9 mouse cellular contexts compared by ENCODE assay signal in genomic region chr10:71302490-71302889, GRCm38 (mm10). TPM values are rescaled to one million over a fixed set of nuclear protein-coding genes. Genes with fewer than 3 reads are reported as not detected.
DNase-seq lines count a peak whose midpoint lies in the region; ATAC-seq lines count a peak whose summit lies in the region.
"Had no signal": no experiment of that assay in that cellular context is flagged by ENCODE, and none has a peak within 500 bp of the region (broad histone marks: within the 10 kb centered on the region; RNA-seq: fewer than 3 reads in every experiment).

No protein-coding gene starts in this region.

- no peaks in the 10 kb centered on the region for H3K36me3 ChIP-seq in midbrain, embryonic 11.5 days (ENCODE audit: control insufficient read depth, insufficient read depth, low read length)
- H3K36me3 ChIP-seq in midbrain, embryonic 15.5 days (replicated peaks), result no peaks in the 10 kb centered on the region
- H3K36me3 ChIP-seq: lung, embryonic 15.5 days had no signal

- no peak overlapping the region for H3K4me3 ChIP-seq in midbrain, embryonic 11.5 days (ENCODE audit: low read depth, low read length)
- H3K4me3 ChIP-seq in midbrain, embryonic 15.5 days, result no peak overlapping the region
- H3K4me3 ChIP-seq: lung, embryonic 15.5 days had no signal

- no peaks in the 10 kb centered on the region for H3K4me1 ChIP-seq in midbrain, embryonic 11.5 days (ENCODE audit: control insufficient read depth, insufficient read depth, low read length)
- no peaks in the 10 kb centered on the region for H3K4me1 ChIP-seq in midbrain, embryonic 15.5 days
- H3K4me1 ChIP-seq: lung, embryonic 15.5 days had no signal

- WGBS in midbrain, embryonic 11.5 days, result 25% methylated on average over 5 of the region's 5 CpGs
- WGBS in midbrain, embryonic 15.5 days, result 26% methylated on average over 5 of the region's 5 CpGs

- no peak overlapping the region for H3K4me2 ChIP-seq in midbrain, embryonic 11.5 days
- H3K4me2 ChIP-seq in midbrain, embryonic 15.5 days, result no peak overlapping the region
- H3K4me2 ChIP-seq: lung, embryonic 15.5 days had no signal

- no peak overlapping the region for H3K27ac ChIP-seq in midbrain, embryonic 11.5 days (ENCODE audit: low read depth, low read length)
- no peak overlapping the region for H3K27ac ChIP-seq in midbrain, embryonic 15.5 days
- H3K27ac ChIP-seq: lung, embryonic 15.5 days had no signal

- no peak overlapping the region for H3K9ac ChIP-seq in midbrain, embryonic 11.5 days (ENCODE audit: low read length)
- H3K9ac ChIP-seq in midbrain, embryonic 15.5 days, result no peak overlapping the region
- H3K9ac ChIP-seq: lung, embryonic 15.5 days had no signal

- no peaks in the 10 kb centered on the region for H3K9me3 ChIP-seq in midbrain, embryonic 11.5 days (ENCODE audit: control insufficient read depth, low read length)
- H3K9me3 ChIP-seq in midbrain, embryonic 15.5 days, result no peaks in the 10 kb centered on the region
- H3K9me3 ChIP-seq: lung, embryonic 15.5 days had no signal

- ATAC-seq in midbrain, embryonic 11.5 days (ENCODE audit: low FRiP score), result no peak
- ATAC-seq in midbrain, embryonic 15.5 days (replicated peaks), result no peak

- H3K27me3 ChIP-seq in midbrain, embryonic 11.5 days (ENCODE audit: control insufficient read depth, insufficient read depth, low read length), result no peaks in the 10 kb centered on the region
- no peaks in the 10 kb centered on the region for H3K27me3 ChIP-seq in midbrain, embryonic 15.5 days (replicated peaks)
- H3K27me3 ChIP-seq: lung, embryonic 15.5 days had no signal

- DNase-seq in embryo, embryonic 10 days (ENCODE audit: low spot score), result peak; percentile 66
- no peak for DNase-seq in embryo, embryonic 9.5 days (ENCODE audit: extremely low spot score)
- DNase-seq in midbrain, embryonic 11.5 days (ENCODE audit: low spot score, missing footprints), result peak; percentile 88
- peak; percentile 36 for DNase-seq in kidney, postnatal 10 days
- peak; percentile 73 for DNase-seq in thymus, postnatal 14 days
- DNase-seq in cerebellum, postnatal 36 days, result no peak
- no peak for DNase-seq in spleen, adult 18-20 months

RNA-seq across cellular contexts. Expression of gene Ube2d1, which starts 17.4 kb away (rescaled TPM):
- 176 and 184 TPM in 2 replicates for polyA plus RNA-seq in midbrain, embryonic 11.5 days (2014; fragmentation: Nextera tagmentation; extraction: Ambion mirVana)
- polyA plus RNA-seq in midbrain, embryonic 15.5 days (2015; fragmentation: Nextera tagmentation; extraction: Ambion mirVana), result 169 and 180 TPM in 2 replicates

RNA-seq across cellular contexts. Expression of gene Cisd1, which starts 42.3 kb away (rescaled TPM):
- 152 and 155 TPM in 2 replicates for polyA plus RNA-seq in midbrain, embryonic 11.5 days (2014; fragmentation: Nextera tagmentation; extraction: Ambion mirVana)
- polyA plus RNA-seq in midbrain, embryonic 15.5 days (2015; fragmentation: Nextera tagmentation; extraction: Ambion mirVana), result 257 and 277 TPM in 2 replicates

RNA-seq across cellular contexts. Expression of gene Ipmk, which starts 45.1 kb away (rescaled TPM):
- polyA plus RNA-seq in midbrain, embryonic 11.5 days (2014; fragmentation: Nextera tagmentation; extraction: Ambion mirVana), result 24.8 and 24.9 TPM in 2 replicates
- polyA plus RNA-seq in midbrain, embryonic 15.5 days (2015; fragmentation: Nextera tagmentation; extraction: Ambion mirVana), result 17.9 and 18.2 TPM in 2 replicates

Comparison
In these comparisons a context has a peak if more than half of its experiments do, and no peak if none do; other contexts are left out.
1. DNase-seq: peak in embryo, embryonic 10 days (single experiment), midbrain, embryonic 11.5 days (single experiment), kidney, postnatal 10 days (single experiment) and thymus, postnatal 14 days (single experiment); none in embryo, embryonic 9.5 days (single experiment), cerebellum, postnatal 36 days (0 of 2) and spleen, adult 18-20 months (0 of 2).